Mouse (Mus musculus): ENCODE measurements around the gene Ofd1.

Gene Ofd1

DNA sequence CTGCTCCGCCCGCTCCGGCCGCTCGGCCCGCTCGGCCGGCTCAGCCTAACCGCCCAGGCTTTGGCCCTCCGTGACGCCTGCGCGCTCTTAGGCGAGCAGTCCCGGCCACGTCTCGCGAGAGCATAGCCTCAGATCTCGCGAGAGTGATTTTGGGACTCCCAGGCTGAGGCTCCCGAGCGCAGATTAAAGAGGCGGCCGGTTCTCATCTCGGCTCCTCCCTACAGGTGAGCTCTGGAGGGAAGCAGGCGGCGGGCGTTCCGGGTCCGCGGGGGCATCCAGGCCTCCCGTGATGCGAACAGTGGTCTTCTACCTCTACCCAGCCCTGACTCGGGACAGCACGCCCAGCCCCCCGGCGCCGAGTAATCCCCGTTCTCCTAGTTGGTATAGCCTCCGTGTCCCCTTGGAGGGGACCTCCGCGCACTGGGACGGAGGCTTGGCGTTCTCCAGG lies at the start of gene Ofd1:
TSS of gene Ofd1 (minus strand) at position 89 of the 448 bp plus-strand sequence.
- peak; percentile 64 to 85 for DNase-seq (ENCODE audit: low spot score in 2 of 2)

DNA sequence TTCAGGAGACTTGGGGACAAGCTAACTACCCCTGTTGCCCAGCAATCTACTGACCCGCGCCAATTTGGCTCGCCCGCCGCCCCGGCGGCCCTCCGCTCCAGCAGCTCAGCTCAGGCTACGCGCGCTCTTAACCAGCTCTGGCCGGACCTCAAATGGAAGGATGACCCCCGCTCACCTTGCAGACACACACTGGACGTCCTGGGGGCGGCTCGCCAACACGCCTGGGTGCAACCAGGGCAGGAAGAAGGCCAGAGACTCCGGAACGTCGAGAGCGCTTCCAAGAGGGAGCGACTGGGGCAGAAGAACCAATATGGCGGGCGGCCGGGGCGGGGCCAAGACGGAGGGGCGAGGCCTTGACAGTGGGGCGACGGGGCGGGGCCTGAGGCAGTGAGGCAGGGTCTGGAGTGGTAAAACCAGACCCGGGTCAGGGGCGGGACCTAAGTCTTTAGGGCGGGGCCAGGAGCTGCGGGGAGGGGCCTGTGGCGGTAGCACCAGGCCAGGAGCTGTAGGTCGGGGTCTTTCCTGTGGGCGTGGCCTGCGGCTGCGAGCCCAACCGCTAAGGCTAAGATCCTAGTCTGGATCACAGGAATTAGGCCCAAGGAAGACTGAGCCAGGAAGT lies 39.0 kb upstream of the Ofd1 start, which contains the start of gene Rab9:
TSS of gene Rab9 (minus strand) at position 503 of the 619 bp plus-strand sequence.
- DNase-seq (ENCODE audit: low spot score in 2 of 2) = peak; percentile 62 to 76

DNA sequence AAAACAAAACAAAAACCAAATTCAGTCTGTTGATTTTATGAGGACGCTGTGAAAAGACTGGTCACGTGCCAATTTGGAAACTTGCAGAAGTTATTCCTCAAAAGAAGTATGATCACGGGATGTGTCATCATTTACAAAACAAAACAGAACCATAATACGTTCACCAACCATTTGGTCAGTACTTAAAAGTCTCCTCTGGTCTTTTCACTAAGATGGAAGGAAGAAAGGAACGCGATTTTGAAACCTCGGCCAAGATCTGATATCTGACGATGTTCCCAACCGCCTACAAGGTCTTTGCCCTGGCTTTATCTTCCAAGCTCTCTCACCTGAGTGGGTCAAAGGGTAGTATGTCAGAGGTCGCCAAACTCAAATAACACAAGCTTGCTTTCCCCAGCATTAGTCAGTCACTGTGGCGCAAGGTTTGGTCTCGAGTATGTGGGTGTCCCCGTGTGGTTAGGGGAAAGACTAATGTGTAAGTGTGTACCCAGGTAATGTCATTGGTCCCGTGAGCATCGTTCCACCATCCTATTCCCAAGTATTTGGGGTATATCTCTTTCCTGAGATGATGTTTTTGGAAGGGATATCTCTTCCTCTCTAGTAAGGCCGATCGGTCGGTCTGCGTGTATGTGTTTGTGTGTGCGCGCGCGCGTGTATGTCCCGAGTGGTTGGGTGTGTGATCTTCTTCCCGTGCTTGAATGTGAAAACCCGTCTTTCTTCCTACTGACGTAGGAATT lies 38.3 kb upstream of the Ofd1 start:
- DNase-seq (ENCODE audit: low spot score in 2 of 2) = no peak

DNA sequence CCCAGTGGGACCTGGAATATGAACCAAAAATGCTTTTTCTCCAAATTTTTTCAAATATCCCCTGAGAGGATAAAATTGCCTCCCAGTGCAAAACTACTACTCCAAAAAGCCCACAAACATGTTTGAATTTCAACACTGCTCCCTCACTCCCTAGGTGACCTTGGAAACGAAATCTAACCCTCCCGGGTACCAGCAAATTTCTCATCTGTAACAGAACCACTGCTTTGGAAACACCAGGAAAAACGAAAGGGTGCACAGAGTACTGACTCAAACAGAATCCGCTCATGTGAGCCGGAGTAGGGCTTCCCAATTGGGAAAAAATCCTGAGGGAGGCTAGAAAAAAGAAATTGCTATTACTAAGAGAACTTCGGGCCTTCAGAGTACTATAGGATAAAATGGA lies 36.9 kb upstream of the Ofd1 start:
- no peak for DNase-seq (ENCODE audit: low spot score in 2 of 2)

DNA sequence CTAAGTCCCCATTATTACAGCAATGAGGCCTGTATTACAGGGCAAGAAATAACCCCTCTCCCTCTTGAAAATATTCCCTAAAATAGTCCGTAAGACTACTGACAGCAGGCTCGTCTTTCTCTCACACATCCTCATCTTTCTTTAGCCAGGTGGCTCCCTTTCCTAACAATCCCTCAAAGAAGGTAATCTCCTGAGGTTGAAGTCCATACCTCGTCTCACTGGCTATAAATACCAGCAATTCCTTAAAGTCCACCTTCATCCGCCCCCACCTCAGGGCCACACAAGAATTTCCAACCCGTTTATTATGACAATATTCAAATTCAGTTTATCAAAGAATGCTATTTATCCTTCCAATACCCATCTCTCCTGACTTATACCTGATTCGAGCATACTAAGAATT lies 32.1 kb upstream of the Ofd1 start:
- no peak for DNase-seq (ENCODE audit: low spot score in 2 of 2)

DNA sequence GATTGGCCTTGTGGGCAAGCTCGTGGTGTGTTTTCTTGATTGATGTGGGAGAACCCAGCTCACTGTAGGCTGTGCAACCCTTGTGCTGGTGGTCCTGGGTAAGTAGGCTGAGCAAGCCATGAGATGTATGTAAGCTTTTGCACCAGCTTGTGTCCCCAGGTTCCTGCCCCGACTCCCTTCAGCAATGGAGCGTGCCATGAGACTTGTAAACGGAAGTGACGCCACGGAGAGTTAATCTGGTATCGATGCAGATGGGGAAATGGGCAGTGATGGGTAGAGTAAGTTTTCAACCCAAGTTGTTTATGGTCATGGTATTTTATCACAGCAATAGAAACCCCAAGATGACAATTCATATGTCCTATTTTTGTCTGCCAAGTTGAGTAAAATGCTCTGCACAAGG lies 27.8 kb upstream of the Ofd1 start:
- DNase-seq (ENCODE audit: low spot score in 2 of 2) = no peak

DNA sequence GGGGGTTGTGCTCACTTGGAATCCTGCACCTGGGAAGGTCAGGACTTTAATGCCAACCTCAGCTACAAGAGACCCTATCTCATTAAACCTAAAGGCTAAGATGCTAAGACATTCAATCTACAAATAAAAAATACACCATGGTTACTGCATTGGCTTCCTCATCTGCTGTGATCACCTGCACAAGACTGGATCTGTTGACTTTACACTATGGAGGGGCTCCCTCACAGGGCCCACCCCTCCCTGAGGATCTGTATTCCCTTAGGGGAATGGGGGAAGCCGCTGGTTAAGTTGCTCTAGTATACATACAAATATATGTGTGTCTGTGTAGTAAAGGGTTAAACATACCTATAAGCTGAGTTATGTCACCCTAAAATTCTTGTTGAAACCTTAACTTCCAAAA lies 15.0 kb upstream of the Ofd1 start:
- no peak for DNase-seq (ENCODE audit: low spot score in 2 of 2)

DNA sequence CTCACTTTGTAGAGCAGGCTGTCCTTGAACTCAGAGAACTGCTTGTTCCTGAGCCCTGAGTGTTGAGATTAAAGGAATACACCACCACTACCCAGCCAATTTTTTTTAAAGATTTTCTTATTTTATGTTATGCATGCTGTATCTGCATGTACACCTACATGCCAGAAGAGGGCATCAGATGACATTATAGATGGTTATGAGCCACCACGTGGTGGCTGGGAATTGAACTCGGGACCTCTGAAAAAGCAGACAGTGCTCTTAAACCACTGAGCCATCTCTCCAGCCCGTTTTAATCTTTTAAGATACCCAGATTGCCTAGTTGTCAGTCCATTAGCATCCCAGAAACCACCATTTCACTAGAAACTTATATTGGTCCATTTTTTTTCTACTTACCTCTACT lies 13.8 kb upstream of the Ofd1 start:
- no peak for DNase-seq (ENCODE audit: low spot score in 2 of 2)

DNA sequence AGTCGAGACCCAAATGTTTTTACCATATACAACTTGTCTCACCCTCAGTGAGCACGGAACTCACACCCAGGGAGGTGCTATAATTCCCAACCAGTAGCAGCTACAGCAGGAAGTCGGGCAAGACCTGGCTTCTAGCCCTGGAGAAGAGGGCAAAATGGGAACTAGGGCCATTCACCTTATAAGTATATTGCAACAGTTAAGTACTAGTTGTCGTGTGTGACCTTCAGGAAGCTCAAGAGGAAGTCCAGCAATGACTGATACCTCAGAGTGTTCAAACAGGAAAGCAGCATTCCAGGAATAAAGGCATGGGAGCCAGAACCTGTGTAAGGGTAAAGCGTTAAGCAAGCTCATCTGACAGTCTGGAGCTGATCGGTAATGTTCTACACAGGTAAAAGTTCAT lies 13.0 kb upstream of the Ofd1 start:
- no peak for DNase-seq (ENCODE audit: low spot score in 2 of 2)

DNA sequence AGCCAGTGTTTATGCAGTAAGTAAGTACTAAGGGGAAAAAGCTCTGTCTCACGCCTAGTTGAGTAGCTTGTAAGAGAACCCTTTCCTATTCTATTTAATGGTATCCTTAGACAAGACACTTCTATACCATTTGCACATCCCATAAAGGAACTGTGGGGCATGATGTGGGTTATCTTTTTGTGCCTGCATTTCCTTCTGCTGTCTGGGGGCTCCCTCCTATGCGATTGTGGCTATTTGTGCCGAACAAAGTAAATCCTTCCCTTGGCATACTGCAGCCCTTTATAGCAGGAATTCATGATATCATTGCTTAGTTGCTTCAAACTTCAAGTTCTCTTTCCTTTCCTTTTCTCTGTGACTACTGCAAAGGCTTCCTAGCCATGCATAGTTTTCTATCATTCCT lies 4.0 kb upstream of the Ofd1 start:
- no peak for DNase-seq (ENCODE audit: low spot score in 2 of 2)

DNA sequence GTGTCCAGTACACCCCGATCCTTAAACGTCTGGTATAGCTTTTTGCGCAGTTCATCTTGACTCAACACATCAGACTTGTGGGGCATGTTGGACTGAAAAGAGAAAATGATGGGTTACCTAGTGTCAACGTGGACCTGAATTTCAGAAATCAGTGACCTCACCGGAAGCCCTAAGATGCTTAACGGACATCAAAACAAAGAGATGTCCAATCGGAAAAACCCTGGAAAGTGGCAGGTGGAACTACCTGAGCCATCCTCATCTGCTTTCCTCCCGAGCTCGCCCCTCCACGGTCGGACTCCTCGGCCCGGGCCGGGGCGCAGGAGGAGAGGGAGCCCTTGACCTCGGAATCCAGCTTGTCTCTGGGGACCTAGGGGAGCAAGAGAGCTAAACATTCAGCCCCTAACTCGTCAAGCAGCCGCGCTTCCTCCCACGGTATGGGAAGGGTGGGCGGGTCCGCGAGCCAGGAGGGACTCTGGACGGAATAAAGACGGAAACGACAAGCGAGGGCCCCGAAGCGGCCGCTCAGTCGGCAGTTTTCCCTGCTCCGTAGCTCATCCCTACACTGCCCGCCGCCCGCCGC lies 378 bp downstream of the Ofd1 start, which contains the start of gene Trappc2:
TSS of gene Trappc2 (plus strand) at position 539 of the 580 bp plus-strand sequence.
- DNase-seq (ENCODE audit: low spot score in 2 of 2) = peak in 1 of 2 experiments; percentile 16

DNA sequence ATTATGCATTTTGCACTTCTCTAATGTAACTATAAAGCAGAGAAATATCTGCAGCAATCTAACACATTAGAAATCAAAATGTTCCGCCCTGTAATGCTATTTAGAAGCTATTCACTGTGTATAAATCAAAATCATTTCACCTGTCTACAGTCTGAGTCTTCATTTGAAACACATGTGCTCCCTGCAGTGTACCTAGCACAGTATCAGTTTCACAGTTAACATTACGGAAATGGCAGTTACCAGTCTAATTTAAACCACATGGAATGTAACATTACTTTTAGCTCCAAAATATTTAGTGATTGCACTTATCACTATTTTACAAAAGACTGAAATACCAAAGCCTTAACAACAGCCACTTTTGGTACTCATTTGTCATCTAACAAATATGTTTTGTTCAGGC lies 5.7 kb downstream of the Ofd1 start:
- no peak for DNase-seq (ENCODE audit: low spot score in 2 of 2)

DNA sequence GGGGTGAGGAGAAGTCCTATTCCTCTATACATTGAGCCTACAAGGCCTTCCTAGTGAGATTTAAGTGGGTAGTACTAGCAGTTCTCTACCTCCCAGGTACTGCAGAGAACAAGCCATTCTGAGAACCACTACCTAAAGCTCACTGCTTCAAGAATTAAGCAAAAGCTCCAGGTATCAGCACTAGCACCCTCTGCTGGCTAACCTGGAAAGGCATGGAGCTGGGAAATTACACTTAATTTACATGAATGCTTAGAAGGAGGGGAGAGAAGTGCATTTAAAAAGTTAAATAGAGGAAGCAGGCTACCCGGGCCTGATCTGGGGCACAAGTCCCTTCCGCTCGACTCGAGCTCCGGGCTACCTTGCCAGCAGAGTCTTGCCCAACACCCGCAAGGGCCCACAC lies 24.3 kb downstream of the Ofd1 start:
- DNase-seq (ENCODE audit: low spot score in 2 of 2) = no peak

DNA sequence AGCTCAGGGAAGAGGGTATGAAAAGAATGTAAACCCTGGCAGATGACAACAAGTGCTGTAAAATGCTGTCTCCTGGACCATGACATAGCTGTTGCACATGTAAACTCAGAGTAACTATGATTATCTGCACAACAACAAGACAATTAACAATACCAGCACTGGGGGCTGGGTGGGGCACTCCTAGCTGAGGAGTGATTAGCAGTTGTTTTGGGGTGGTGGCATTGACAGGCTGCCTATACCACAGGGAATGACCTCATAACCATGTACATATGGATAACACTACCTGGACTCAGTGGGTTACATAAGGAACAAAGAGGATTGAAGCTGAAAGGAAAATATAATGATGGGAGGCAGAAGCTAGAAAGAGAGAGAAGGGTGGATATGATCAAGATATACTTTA lies 32.6 kb downstream of the Ofd1 start:
- DNase-seq (ENCODE audit: low spot score in 2 of 2) = no peak

DNA sequence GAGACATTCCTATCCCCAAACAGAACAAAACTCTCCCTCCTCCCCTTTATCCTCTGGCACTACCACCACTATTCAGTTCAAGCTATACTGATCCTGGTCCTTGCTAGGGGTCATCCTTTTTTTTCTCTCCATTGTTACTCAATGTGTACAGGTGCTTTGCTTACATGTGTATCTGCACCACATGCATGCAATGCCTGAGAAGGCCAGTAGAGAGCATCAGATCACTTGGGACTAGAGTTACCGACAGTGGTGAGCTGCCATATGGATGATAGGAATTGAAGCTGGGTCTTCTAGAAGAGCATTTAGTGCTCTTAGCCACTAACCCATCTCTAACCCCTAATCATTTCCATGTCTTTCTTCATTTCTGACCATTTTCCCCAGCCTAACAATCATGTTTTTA lies 46.8 kb downstream of the Ofd1 start:
- no peak for DNase-seq (ENCODE audit: low spot score in 2 of 2)

DNA sequence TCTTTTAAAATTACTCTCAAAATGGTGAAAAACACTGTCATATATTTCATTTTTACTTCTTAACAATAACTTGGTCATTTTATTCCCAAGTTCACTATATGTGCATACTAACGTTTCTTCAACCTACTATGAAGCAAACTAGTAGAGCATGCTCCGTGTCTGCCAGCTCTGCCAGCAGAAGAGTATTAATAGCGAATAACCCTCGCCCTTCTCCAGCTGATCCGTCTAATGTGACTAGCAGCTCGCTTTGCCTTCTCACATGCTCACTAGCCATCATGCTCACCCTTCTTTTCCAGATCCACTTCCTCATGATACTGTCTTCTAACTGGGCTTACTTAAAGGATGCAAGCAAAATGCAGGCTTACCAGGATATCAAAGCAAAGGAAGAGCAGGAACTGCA lies 53.8 kb downstream of the Ofd1 start:
- DNase-seq (ENCODE audit: low spot score in 2 of 2) = no peak

DNA sequence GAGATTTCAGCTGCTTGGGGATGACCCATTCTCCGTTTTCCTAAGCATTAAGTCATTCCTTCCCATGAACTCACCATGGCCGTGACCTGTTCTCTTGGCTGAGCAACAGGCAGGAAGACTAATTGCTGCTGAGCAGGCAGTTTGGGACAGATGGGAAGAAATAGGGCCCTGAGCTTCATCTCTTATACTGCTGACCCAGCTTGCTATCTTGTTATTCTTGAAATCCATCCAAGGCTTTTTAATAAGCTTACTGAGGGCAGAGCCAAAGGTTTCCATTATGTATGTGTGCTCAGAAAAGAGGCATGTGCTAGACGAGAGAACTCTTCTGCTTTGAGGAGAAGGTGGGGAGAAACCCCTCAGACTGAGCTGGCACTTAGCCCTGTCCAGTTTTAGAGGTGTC lies 55.6 kb downstream of the Ofd1 start:
- no peak for DNase-seq (ENCODE audit: low spot score in 2 of 2)

DNA sequence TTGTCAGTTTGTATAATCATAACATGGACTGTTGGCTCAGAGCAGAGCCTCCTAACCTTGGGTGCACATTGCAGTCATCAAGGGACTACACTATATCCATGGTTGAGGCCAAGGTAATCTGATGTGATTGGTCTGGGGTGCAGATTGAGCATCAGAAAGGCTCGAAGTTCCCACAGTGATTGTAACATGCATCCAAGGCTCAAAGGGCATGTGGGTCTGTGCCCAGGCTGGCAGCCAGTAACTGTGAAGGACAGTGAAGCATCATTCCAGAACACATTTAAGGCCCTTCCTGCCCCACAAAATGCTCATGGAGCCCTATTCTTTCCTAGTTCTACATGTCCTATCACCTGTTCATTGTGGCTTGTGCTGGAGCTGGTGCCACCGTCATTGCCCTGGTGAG lies 56.9 kb downstream of the Ofd1 start:
- DNase-seq (ENCODE audit: low spot score in 2 of 2) = no peak

DNA sequence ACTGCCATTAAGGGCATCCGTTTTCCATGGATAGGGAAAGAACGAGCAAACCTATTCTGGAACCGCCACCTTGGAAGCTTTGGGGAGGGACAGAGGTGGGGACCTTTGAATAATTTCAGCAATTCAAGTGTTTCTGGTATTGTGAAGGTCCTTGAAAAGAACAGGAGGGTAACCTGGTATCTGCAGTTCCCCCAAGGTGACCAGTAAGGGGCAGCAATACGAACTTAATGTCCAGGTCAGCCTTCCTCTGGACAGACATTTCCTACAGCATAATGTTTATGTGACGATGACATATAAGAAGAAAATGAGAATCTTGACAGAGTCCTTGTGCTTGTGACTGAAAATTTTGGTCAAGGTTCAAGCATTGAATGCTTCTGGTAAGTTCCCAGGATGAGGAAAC lies 61.9 kb downstream of the Ofd1 start:
- DNase-seq (ENCODE audit: low spot score in 2 of 2) = no peak

DNA sequence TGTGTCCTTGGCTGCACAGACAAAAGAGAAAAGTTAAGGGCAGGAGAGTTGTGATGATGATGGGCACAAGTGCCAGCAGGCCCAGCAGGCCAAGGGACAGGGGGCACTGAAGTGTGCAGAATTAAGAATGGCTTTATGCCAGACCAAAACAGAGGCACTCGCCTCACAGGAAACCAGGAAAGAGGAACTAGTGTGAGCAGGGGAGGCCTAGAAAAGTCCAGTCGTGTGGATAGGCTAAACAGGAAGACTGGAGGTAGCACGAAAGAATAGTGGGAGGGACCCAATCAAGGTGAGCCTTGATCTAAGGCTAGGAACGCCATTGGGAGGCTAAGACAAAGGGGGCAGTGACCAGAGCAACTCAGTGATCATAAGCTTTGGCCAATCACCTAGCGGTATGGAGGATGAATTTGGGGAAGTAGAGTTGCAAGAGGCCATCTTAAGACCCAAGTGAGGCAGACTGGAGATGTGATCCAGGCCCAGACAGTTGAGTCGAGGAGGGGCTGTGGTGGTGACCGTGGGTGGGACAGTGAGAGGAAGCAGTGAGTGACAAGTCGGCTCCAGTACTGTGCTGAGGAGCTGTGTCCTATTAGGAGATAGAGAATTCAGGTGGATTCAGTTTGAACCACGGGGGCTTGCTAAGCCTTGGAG lies 63.7 kb downstream of the Ofd1 start:
- DNase-seq (ENCODE audit: low spot score in 2 of 2) = no peak

DNA sequence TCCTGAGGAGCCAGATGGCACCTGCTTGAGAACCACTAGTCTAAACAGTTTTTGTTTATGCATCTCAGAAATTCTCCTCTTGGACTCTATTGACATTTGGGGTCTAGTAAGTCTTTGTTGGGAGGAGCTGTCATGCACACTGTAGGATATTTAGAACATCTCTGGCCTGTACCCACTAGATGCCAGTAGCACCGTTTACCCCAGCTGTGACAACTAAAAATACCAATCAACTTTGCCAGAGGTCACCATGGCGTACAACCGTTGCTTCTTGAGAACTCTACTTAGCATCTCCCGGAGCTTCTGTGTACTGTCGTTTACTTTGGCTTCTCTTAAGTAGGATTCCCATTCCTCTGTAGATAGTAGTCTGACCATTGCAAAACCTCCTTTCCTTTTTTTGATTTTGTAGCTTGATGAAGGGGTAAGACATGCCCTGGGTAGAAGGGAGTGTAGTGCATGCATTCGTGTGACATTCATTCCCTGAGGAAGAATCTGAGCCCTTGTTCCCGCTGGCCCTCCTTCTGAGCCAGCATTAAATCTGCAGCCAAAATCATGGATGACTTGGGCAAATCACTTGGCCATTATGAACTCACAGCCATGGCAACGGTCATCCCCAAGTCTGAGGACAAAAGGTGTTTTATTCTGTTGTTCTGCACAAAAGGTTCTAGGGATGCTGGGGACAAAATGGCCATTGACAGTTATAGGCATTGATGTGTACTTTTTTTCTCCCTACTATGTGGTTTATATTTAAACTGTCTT lies 74.9 kb downstream of the Ofd1 start:
- peak in 1 of 2 experiments; percentile 20 for DNase-seq (ENCODE audit: low spot score in 2 of 2)

DNA sequence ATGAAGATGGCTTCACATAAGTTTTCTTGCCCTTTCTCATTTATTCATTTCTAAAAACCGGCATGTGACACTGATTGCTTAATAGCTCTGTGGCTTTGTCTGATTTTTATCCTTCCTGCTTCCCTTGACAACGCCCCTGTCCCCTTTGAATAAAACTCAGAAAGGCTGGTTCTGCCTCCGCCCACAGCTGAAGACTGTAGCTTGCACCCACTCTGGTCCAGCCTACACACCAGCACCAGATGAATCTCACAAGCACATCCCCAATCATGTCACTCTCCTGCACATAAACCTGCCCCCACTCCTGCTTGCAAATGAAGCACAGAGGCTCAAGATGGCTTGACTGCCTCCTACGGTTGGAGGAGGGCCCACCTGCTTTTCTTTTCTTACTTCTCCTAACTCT lies 80.0 kb downstream of the Ofd1 start:
- DNase-seq (ENCODE audit: low spot score in 2 of 2) = peak; percentile 61 to 62

Data from left cerebral cortex, adult 9 months (tissue).